In the genomic region with DNA sequence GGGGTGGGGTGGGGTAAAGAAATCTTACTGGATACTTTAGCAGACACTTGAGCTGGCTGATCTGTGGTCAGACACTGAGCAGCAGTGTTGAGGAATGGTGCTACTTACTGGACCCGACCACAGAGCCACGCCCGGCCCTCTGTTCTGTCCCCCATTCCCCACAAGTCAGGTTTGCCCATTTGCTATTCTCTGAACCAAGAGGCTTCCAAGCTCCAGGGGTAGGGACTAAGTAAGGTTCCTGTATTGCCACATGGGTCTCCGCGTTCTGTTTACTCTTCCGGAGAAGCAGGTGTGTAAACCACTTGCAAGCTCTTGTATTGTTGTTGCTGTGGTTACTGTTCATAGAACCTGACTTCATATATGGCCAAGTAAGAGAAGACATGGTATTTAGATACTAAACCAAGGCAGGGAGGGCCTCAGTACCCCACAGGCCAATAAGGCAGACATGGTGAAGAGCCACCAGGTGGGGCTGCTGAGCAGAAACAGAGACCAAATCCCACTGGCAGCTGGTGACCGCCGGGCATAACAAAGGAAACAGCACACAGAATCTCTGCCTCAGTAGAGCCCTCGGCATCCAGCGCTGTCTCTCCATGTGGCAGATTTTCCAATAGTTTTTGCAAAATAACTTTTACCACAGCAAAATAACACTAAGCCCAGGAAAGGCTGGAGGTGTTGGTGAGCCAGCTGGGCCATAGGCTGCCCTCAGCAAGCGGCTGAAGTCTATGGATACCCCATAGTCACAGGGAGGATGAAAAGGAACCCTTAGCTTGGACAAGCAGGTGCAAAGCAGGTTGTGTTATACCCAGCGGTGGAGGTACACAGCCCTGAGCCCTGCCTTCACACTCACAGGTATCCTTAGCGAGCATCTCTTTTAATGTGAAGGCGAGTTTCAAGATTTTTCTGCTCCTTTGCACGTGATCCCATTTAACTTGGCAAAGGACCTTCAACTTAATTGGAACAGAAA, we compare ENCODE assay signal across 8 mouse cellular contexts. TPM values are rescaled to one million over a fixed set of nuclear protein-coding genes. Genes with fewer than 3 reads are reported as not detected.
DNase-seq lines count a peak whose midpoint lies in the region; ATAC-seq and TF ChIP-seq lines count a peak whose summit lies in the region.

No protein-coding gene starts in this region.

- no peak for ATAC-seq in Patski
- peak; percentile 68 to 82; a peak in 3 of 4 replicates for ATAC-seq in hematopoietic stem cell, adult 5-6 weeks (replicated peaks in 1 of 2; ENCODE audit: insufficient read depth in 1 of 2, low FRiP score in 2 of 2, low TSS enrichment in 1 of 2, low read depth in 1 of 2, poor library complexity in 2 of 2, severe bottlenecking in 2 of 2)
- ATAC-seq in limb, embryonic 13.5 days (ENCODE audit: low FRiP score, low read depth), result peak; percentile 64; the same call in 1 of the 2 replicates

- peak; percentile 59 for DNase-seq in layer of hippocampus, adult 11-12 months (ENCODE audit: low spot score)
- no peak for DNase-seq in layer of hippocampus, adult 9-11 months
- DNase-seq in Patski (ENCODE audit: low read depth, low spot score), result no peak
- peak; percentile 71 to 76 for DNase-seq in cerebellum, postnatal 36 days
- DNase-seq in neural tube, embryonic 10.5 days (ENCODE audit: extremely low spot score, low spot score), result peak; percentile 77
- peak; percentile 78 for DNase-seq in thymus, postnatal 4 days

- CTCF ChIA-PET in Patski (lab: Charles Lee), result interaction anchor here (1.3 to 1.4 kb wide), 2 partner anchors 10 to 13 kb away, joined by 5 read pairs; no protein-coding TSS in a partner anchor

- no peaks in the 10 kb centered on the region for H3K27me3 ChIP-seq in Patski
- no peaks in the 10 kb centered on the region for H3K27me3 ChIP-seq in limb, embryonic 13.5 days

- H3K27ac ChIP-seq in limb, embryonic 13.5 days, result no peak overlapping the region

- TF ChIP-seq CTCF in Patski (IDR thresholded peaks at IDR 0.05), result peak; percentile 81

- 0 out of 2 replicates have a peak overlapping the region, but pooled peaks have one; percentile 31 for H3K9ac ChIP-seq in limb, embryonic 13.5 days

- POLR2A ChIA-PET in Patski (lab: Charles Lee), result no interaction called here

- peak overlapping the region; percentile 21; the same call in 1 of the 2 replicates for H3K4me2 ChIP-seq in limb, embryonic 13.5 days (replicated peaks)

- H3K4me3 ChIP-seq in limb, embryonic 13.5 days, result no peak overlapping the region

- H3K4me1 ChIP-seq in limb, embryonic 13.5 days, result 0 out of 2 replicates have a peak, but pooled peaks cover 1% of the 10 kb centered on the region

- WGBS in limb, embryonic 13.5 days, result 60% methylated on average over 15 of the region's 15 CpGs

- H3K36me3 ChIP-seq in limb, embryonic 13.5 days, result no peaks in the 10 kb centered on the region

- in situ Hi-C loops in Patski (cut with MboI; ENCODE audit: low pct_unique_long_range_greater_than_20kb), result no loop called here

- H3K9me3 ChIP-seq in limb, embryonic 13.5 days, result no peaks in the 10 kb centered on the region

RNA-seq across cellular contexts. Expression of a gene that starts 40.6 kb away (rescaled TPM):
- polyA plus RNA-seq in Patski (2021), result 11.8 TPM
- not detected in 2 replicates for total RNA-seq in hematopoietic stem cell, adult 5-6 weeks (2017)
- polyA plus RNA-seq in limb, embryonic 13.5 days (2015; fragmentation: Nextera tagmentation; extraction: Ambion mirVana), result 7.2 and 9.2 TPM in 2 replicates

Comparison
In these comparisons a context has a peak if more than half of its experiments do, and no peak if none do; other contexts are left out.
1. DNase-seq: peak in layer of hippocampus, adult 11-12 months (single experiment), cerebellum, postnatal 36 days (2 of 2), neural tube, embryonic 10.5 days (single experiment) and thymus, postnatal 4 days (single experiment); none in layer of hippocampus, adult 9-11 months (single experiment) and Patski (single experiment).